Mouse (Mus musculus) embryonic facial prominence, embryonic 11.5 days (tissue): ENCODE measurements around the gene Lgals1. TPM values are rescaled to one million over a fixed set of nuclear protein-coding genes. Genes with fewer than 3 reads are reported as not detected.
A peak's percentile ranks its signal among the peaks of the same experiment; 100 is the strongest.

Source experiments
- ATAC-seq: fragments of 200-750 bp; cut with Nextera tagmentation; replicated peaks from 2 replicates; pipeline ENCODE4 v1.8.0; 2017; ENCODE audit warnings: low read depth; ENCODE audit not compliant: insufficient number of reproducible peaks, low FRiP score, low TSS enrichment
- DNase-seq: peaks from one replicate; pipeline ENCODE4 v3.0.0-alpha.2; 2015; ENCODE audit warnings: low spot score
- H3K27ac ChIP-seq: fragments of 300-500 bp; sonication (generic); replicated peaks from 2 replicates; pipeline ENCODE4 v1.5.1; 2014; ENCODE audit warnings: mild to moderate bottlenecking, low read depth, low read length, control low read depth
- H3K27me3 ChIP-seq: fragments of 300-500 bp; sonication (generic); 2 replicates; pipeline ENCODE4 v1.6.1; 2014; ENCODE audit warnings: mild to moderate bottlenecking, low read length, moderate library complexity, mixed read lengths; ENCODE audit not compliant: control insufficient read depth, insufficient read depth
- H3K36me3 ChIP-seq: fragments of 300-500 bp; sonication (generic); replicated peaks from 2 replicates; pipeline ENCODE4 v1.6.1; 2014; ENCODE audit warnings: low read depth, mild to moderate bottlenecking, low read length, moderate library complexity, mixed read lengths; ENCODE audit not compliant: control insufficient read depth, insufficient read depth
- H3K4me1 ChIP-seq: fragments of 300-500 bp; sonication (generic); 2 replicates; pipeline ENCODE4 v1.6.1; 2014; ENCODE audit warnings: low read length, mixed read lengths; ENCODE audit not compliant: control insufficient read depth, insufficient read depth
- H3K4me2 ChIP-seq: fragments of 300-500 bp; sonication (generic); 2 replicates; pipeline ENCODE4 v1.6.1; 2014; ENCODE audit warnings: low read depth, mild to moderate bottlenecking, control low read depth, low read length, moderate library complexity
- H3K4me3 ChIP-seq: fragments of 300-500 bp; sonication (generic); 2 replicates; pipeline ENCODE4 v1.5.1; 2014; ENCODE audit warnings: low read depth, low read length, control low read depth
- H3K9ac ChIP-seq: fragments of 300-500 bp; sonication (generic); replicated peaks from 2 replicates; pipeline ENCODE4 v1.6.1; 2014; ENCODE audit warnings: mild to moderate bottlenecking, control low read depth, low read length
- H3K9me3 ChIP-seq: fragments of 300-500 bp; sonication (generic); replicated peaks from 2 replicates; pipeline ENCODE4 v1.6.1; 2016; ENCODE audit warnings: mild to moderate bottlenecking, low read length, inconsistent platforms, mixed read lengths; ENCODE audit not compliant: control insufficient read depth
- WGBS: fragments of 180-500 bp; shearing (Covaris S2); extraction: QIAGEN DNeasy Blood & Tissue Kit; methylation state at CpG from one replicate; pipeline ENCODE4 v1.1.7; 2014; 5-methylcytosine and 5-hydroxymethylcytosine counted together
- polyA plus RNA-seq: library from polyadenylated mRNA; unstranded; fragments of >200 nt; fragmentation: Nextera tagmentation; extraction: Ambion mirVana; gene quantifications from 2 replicates; pipeline ENCODE4 v1.2.1, GENCODE M21; 2014

Lgals1 gene
- polyA plus RNA-seq, 1 experiment from 2014 or later: 547 TPM

- Histone ChIP-seq H3K4me2 (no peak overlapping the region), H3K4me3 (no peak overlapping the region), H3K4me1 (peaks cover 12% of the 10 kb centered on the region; the same call in 1 of the 2 replicates), H3K9ac (no peak overlapping the region), H3K27ac (no peak overlapping the region), H3K36me3 (no peaks in the 10 kb centered on the region), H3K27me3 (no peaks in the 10 kb centered on the region), H3K9me3 (no peaks in the 10 kb centered on the region)
- whole genome bisulfite sequencing: 41% methylated on average over 3 of the region's 3 CpGs
- DNase-seq (no peak), ATAC-seq (no peak)
These were observed 5.1 kb downstream of the Lgals1 start for GRCm38 (mm10) chr15:78931577-78931976.

- Histone ChIP-seq H3K36me3 (peaks cover 6% of the 10 kb centered on the region), H3K27me3 (no peaks in the 10 kb centered on the region), H3K9me3 (no peaks in the 10 kb centered on the region), H3K27ac (peak within 1 kb of the TSS; percentile 74), H3K4me2 (peak within 1 kb of the TSS; percentile 54), H3K4me1 (0 out of 2 replicates have a peak, but pooled peaks cover 3% of the 10 kb centered on the region), H3K9ac (peak within 1 kb of the TSS; percentile 59), H3K4me3 (peak within 1 kb of the TSS; percentile 56)
- ATAC-seq (peak; percentile 76), DNase-seq (peak; percentile 96)
- WGBS: 0% methylated on average over 42 of the region's 42 CpGs
These were observed 8.3 kb downstream of the Lgals1 start, which contains the start of gene Nol12 for GRCm38 (mm10) chr15:78934784-78935320. Nol12 (plus strand) TSS chr15:78934933.

GRCm38 (mm10) chr15:78936403-78936802 is 9.9 kb downstream of the Lgals1 start:
- DNase-seq (no peak), ATAC-seq (no peak)
- Histone ChIP-seq H3K4me3 (no peak overlapping the region), H3K27me3 (no peaks in the 10 kb centered on the region), H3K9me3 (no peaks in the 10 kb centered on the region), H3K4me2 (no peak overlapping the region; the same call in 1 of the 2 replicates), H3K9ac (no peak overlapping the region; the same call in 1 of the 2 replicates), H3K27ac (no peak overlapping the region), H3K4me1 (0 out of 2 replicates have a peak, but pooled peaks cover 3% of the 10 kb centered on the region), H3K36me3 (peaks cover 11% of the 10 kb centered on the region)
- 90% methylated on average over 12 of the region's 12 CpGs for WGBS

- no peaks in the 10 kb centered on the region for H3K27me3 ChIP-seq
- no peaks in the 10 kb centered on the region for H3K9me3 ChIP-seq
- no peak overlapping the region for H3K4me3 ChIP-seq
- peaks cover 11% of the 10 kb centered on the region for H3K36me3 ChIP-seq
- no peak overlapping the region for H3K4me2 ChIP-seq
- ATAC-seq: no peak
- H3K27ac ChIP-seq: no peak overlapping the region
- 0 out of 2 replicates have a peak, but pooled peaks cover 3% of the 10 kb centered on the region for H3K4me1 ChIP-seq
- WGBS: 87% methylated on average over 10 of the region's 10 CpGs
- DNase-seq: no peak
- H3K9ac ChIP-seq: no peak overlapping the region
These were observed 10.8 kb downstream of the Lgals1 start for GRCm38 (mm10) chr15:78937311-78937710.

- ATAC-seq (no peak), DNase-seq (no peak)
- no peak overlapping the region for H3K27ac ChIP-seq
- no peak overlapping the region for H3K4me2 ChIP-seq
- H3K4me3 ChIP-seq: no peak overlapping the region
- 98% methylated on average over 2 of the region's 2 CpGs for WGBS
- no peaks in the 10 kb centered on the region for H3K27me3 ChIP-seq
- no peak overlapping the region for H3K9ac ChIP-seq
- H3K9me3 ChIP-seq: no peaks in the 10 kb centered on the region
- H3K36me3 ChIP-seq: peaks cover 11% of the 10 kb centered on the region
- H3K4me1 ChIP-seq: peaks cover 5% of the 10 kb centered on the region
These were observed 11.4 kb downstream of the Lgals1 start for GRCm38 (mm10) chr15:78937963-78938362.

GRCm38 (mm10) chr15:78940325-78940724 is 13.8 kb downstream of the Lgals1 start:
- WGBS: 93% methylated on average over 13 of the region's 13 CpGs
- peaks cover 5% of the 10 kb centered on the region for H3K4me1 ChIP-seq
- H3K4me3 ChIP-seq: no peak overlapping the region
- H3K9me3 ChIP-seq: no peaks in the 10 kb centered on the region
- H3K9ac ChIP-seq: no peak overlapping the region
- no peak for ATAC-seq
- H3K27ac ChIP-seq: no peak overlapping the region
- no peak overlapping the region for H3K4me2 ChIP-seq
- DNase-seq: no peak
- peaks cover 11% of the 10 kb centered on the region for H3K36me3 ChIP-seq
- no peaks in the 10 kb centered on the region for H3K27me3 ChIP-seq

GRCm38 (mm10) chr15:78942663-78943062 is 16.1 kb downstream of the Lgals1 start:
- Histone ChIP-seq H3K4me2 (peak overlapping the region; percentile 51), H3K4me1 (peaks cover 3% of the 10 kb centered on the region), H3K27ac (no peak overlapping the region), H3K36me3 (peaks cover 11% of the 10 kb centered on the region), H3K27me3 (no peaks in the 10 kb centered on the region), H3K9ac (peak overlapping the region; percentile 52; the same call in 1 of the 2 replicates), H3K9me3 (no peaks in the 10 kb centered on the region), H3K4me3 (peak overlapping the region; percentile 19; the same call in 1 of the 2 replicates)
- DNase-seq (peak; percentile 86), ATAC-seq (peak; percentile 58)
- 5% methylated on average over 9 of the region's 9 CpGs for WGBS

- Histone ChIP-seq H3K27ac (no peak overlapping the region), H3K4me1 (peaks cover 3% of the 10 kb centered on the region), H3K4me2 (no peak overlapping the region), H3K9me3 (no peaks in the 10 kb centered on the region), H3K9ac (no peak overlapping the region), H3K36me3 (no peaks in the 10 kb centered on the region), H3K4me3 (no peak overlapping the region), H3K27me3 (no peaks in the 10 kb centered on the region)
- ATAC-seq: no peak
- no peak for DNase-seq
- 82% methylated on average over 7 of the region's 7 CpGs for WGBS
These were observed 19.7 kb downstream of the Lgals1 start for GRCm38 (mm10) chr15:78946232-78946631.
